10 mouse cellular contexts compared by ENCODE assay signal in the genomic region with DNA sequence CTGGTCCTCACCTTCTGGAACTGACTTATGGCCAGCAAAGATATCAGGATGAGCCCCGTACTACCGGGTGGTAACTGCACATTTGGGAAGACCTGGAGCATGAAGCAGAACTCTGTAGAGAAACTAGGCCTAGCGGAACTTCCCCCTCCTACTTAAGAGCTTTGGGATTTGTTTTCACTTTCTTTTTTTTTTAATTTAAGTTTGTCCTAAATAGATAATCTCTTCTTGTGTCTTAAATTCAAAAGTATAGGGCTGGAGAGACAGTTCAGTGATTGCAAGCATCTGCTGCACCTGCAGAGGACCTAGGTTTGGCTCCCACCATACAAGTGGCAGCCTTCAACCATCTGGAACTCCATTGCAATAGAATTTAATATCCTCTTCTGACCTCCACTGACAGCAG. TPM values are rescaled to one million over a fixed set of nuclear protein-coding genes. Genes with fewer than 3 reads are reported as not detected.
A peak's percentile ranks its signal among the peaks of the same experiment; 100 is the strongest.
DNase-seq lines count a peak whose midpoint lies in the region; ATAC-seq and TF ChIP-seq lines count a peak whose summit lies in the region.
"Had no signal": no experiment of that assay in that cellular context is flagged by ENCODE, and none has a peak within 500 bp of the region (broad histone marks: within the 10 kb centered on the region; RNA-seq: fewer than 3 reads in every experiment).

Mecom (minus strand) TSS at position 101 of the 400 bp plus-strand sequence.

- peaks cover 15% of the 10 kb centered on the region for H3K4me1 ChIP-seq in testis, adult 2 months (ENCODE audit: control insufficient read depth, insufficient read depth, low read length)
- no peaks in the 10 kb centered on the region for H3K4me1 ChIP-seq in hindbrain, embryonic 13.5 days (replicated peaks)
- H3K4me1 ChIP-seq in stomach, embryonic 16.5 days (ENCODE audit: control insufficient read depth, insufficient read depth, low read length), result 0 out of 2 replicates have a peak, but pooled peaks cover 9% of the 10 kb centered on the region

- TF ChIP-seq CTCF in gastrocnemius, adult 2 months (IDR thresholded peaks at IDR 0.05), result no peak
- no peak for TF ChIP-seq CTCF in testis, adult 2 months (IDR thresholded peaks at IDR 0.05; ENCODE audit: control insufficient read depth, insufficient read depth, insufficient replicate concordance, low read depth, low read length)

- no peaks in the 10 kb centered on the region for H3K9me3 ChIP-seq in hindbrain, embryonic 13.5 days
- no peaks in the 10 kb centered on the region for H3K9me3 ChIP-seq in stomach, embryonic 16.5 days (replicated peaks; ENCODE audit: control insufficient read depth, low read length)

- DNase-seq in gastrocnemius, adult 2 months, result no peak
- DNase-seq in gastrocnemius, postnatal 14 days, result no peak
- no peak for DNase-seq in testis, postnatal 14 days (ENCODE audit: low spot score)
- DNase-seq: liver, postnatal 0 days had no signal

- peak within 1 kb of the TSS; percentile 65 for H3K4me3 ChIP-seq in gastrocnemius, adult 2 months
- H3K4me3 ChIP-seq in testis, adult 2 months (ENCODE audit: control insufficient read depth, low read depth, low read length), result peak within 1 kb of the TSS; percentile 57
- no peak within 1 kb of the TSS for H3K4me3 ChIP-seq in hindbrain, embryonic 13.5 days
- no peak within 1 kb of the TSS for H3K4me3 ChIP-seq in stomach, embryonic 16.5 days (replicated peaks; ENCODE audit: low read length)

- intact Hi-C loops in gastrocnemius, adult 2 months (cut with DNase I), result no loop called here
- intact Hi-C loops in gastrocnemius, postnatal 14 days (cut with DNase I; ENCODE audit: low total_unique reads), result no loop called here

- no peak for ATAC-seq in hindbrain, embryonic 13.5 days (ENCODE audit: low FRiP score)
- no peak for ATAC-seq in stomach, embryonic 16.5 days (ENCODE audit: insufficient read depth, low FRiP score)
- ATAC-seq in erythroid progenitor cell, adult 5-6 weeks (replicated peaks; ENCODE audit: low FRiP score, poor library complexity, severe bottlenecking), result no peak
- no peak for ATAC-seq in megakaryocyte-erythroid progenitor cell, adult 5-6 weeks (replicated peaks; ENCODE audit: low FRiP score, low TSS enrichment, poor library complexity, severe bottlenecking)
- ATAC-seq: inflammation-experienced regulatory T-cells, adult 6 months; liver, postnatal 0 days had no signal

- H3K4me2 ChIP-seq in hindbrain, embryonic 13.5 days, result no peak within 1 kb of the TSS
- peak within 1 kb of the TSS; percentile 3; the same call in 1 of the 2 replicates for H3K4me2 ChIP-seq in stomach, embryonic 16.5 days (ENCODE audit: low read depth, low read length)

- H3K27me3 ChIP-seq in testis, adult 2 months (ENCODE audit: control insufficient read depth, insufficient read depth, low read length), result no peaks in the 10 kb centered on the region
- no peaks in the 10 kb centered on the region for H3K27me3 ChIP-seq in hindbrain, embryonic 13.5 days
- H3K27me3 ChIP-seq in stomach, embryonic 16.5 days (ENCODE audit: control insufficient read depth, insufficient read depth, low read length), result no peaks in the 10 kb centered on the region

- no peak for TF ChIP-seq POLR2A in testis, adult 2 months (IDR thresholded peaks at IDR 0.05; ENCODE audit: control insufficient read depth, low read depth, low read length)

- no peak within 1 kb of the TSS for H3K9ac ChIP-seq in hindbrain, embryonic 13.5 days
- H3K9ac ChIP-seq in stomach, embryonic 16.5 days (ENCODE audit: low read length), result no peak within 1 kb of the TSS
- H3K9ac ChIP-seq: liver, postnatal 0 days had no signal

- H3K36me3 ChIP-seq in testis, adult 2 months (ENCODE audit: control insufficient read depth, insufficient read depth, low read length), result no peaks in the 10 kb centered on the region
- no peaks in the 10 kb centered on the region for H3K36me3 ChIP-seq in hindbrain, embryonic 13.5 days
- no peaks in the 10 kb centered on the region for H3K36me3 ChIP-seq in stomach, embryonic 16.5 days (ENCODE audit: control insufficient read depth, insufficient read depth, low read length)

- H3K27ac ChIP-seq in gastrocnemius, adult 2 months, result peak within 1 kb of the TSS; percentile 79
- H3K27ac ChIP-seq in testis, adult 2 months (ENCODE audit: control insufficient read depth, insufficient read depth, low read depth, low read length), result no peak within 1 kb of the TSS
- H3K27ac ChIP-seq in hindbrain, embryonic 13.5 days, result no peak within 1 kb of the TSS
- no peak within 1 kb of the TSS for H3K27ac ChIP-seq in stomach, embryonic 16.5 days (ENCODE audit: low read length)

- WGBS in hindbrain, embryonic 13.5 days, result 89% methylated on average over 3 of the region's 3 CpGs
- 84% methylated on average over 3 of the region's 3 CpGs for WGBS in stomach, embryonic 16.5 days

RNA-seq across cellular contexts. Expression of gene Mecom, which starts in this region (rescaled TPM):
- 1 to 10 TPM; 5.8 to 6.9 TPM for total RNA-seq in gastrocnemius, adult 2 months (2021)
- total RNA-seq in gastrocnemius, postnatal 14 days (2021), result 10 to 100 TPM in 1 of 2 experiments, 1 to 10 TPM in 1; 9.8 to 12.2 TPM
- polyA plus RNA-seq in testis, adult 2 months (2012; rRNA removed), result 0.19 and 0.26 TPM in 2 replicates
- polyA plus RNA-seq in hindbrain, embryonic 13.5 days (2015; fragmentation: Nextera tagmentation; extraction: Ambion mirVana), result 12.3 and 18.4 TPM in 2 replicates
- 57.4 and 64.1 TPM in 2 replicates for polyA plus RNA-seq in stomach, embryonic 16.5 days (2015; fragmentation: Nextera tagmentation; extraction: Ambion mirVana)
- total RNA-seq in erythroid progenitor cell, adult 5-6 weeks (2015; ENCODE audit: low replicate concordance), result not detected in 2 replicates
- total RNA-seq in erythroid progenitor cell, adult 5-6 weeks (2017; ENCODE audit: low replicate concordance), result 0.64 and 0.68 TPM in 2 replicates
- total RNA-seq in megakaryocyte-erythroid progenitor cell, adult 5-6 weeks (2014; fragmentation: Nextera tagmentation), result 1.5 TPM in 1 of 2 replicates, not detected in the other
- 6.5 and 8.8 TPM in 2 replicates for total RNA-seq in megakaryocyte-erythroid progenitor cell, adult 5-6 weeks (2017)
- polyA plus RNA-seq: inflammation-experienced regulatory T-cells, adult 6 months had no signal

Comparison
In these comparisons a context has a peak if more than half of its experiments do, and no peak if none do; other contexts are left out.
1. RNA of gene Mecom (polyA plus RNA-seq): 57.4 to 64.1 TPM in stomach, embryonic 16.5 days and 12.3 to 18.4 TPM in hindbrain, embryonic 13.5 days; 0.19 to 0.26 TPM in testis, adult 2 months; every median in the first group is over 10 times any median in the second.
2. H3K4me3 ChIP-seq: peak in gastrocnemius, adult 2 months (single experiment) and testis, adult 2 months (single experiment); none in hindbrain, embryonic 13.5 days (single experiment) and stomach, embryonic 16.5 days (single experiment).